Mouse (Mus musculus) liver, embryonic 11.5 days (tissue): ENCODE measurements around the gene Mlycd. TPM values are rescaled to one million over a fixed set of nuclear protein-coding genes. Genes with fewer than 3 reads are reported as not detected.
"Not testable (repeated sequence)": the region's sequence is repeated elsewhere in the genome, so short reads cannot be mapped to it uniquely, and the experiment has no call there.

Experiments used
- ATAC-seq: fragments of 200-750 bp; cut with Nextera tagmentation; replicated peaks from 2 replicates; pipeline ENCODE4 v1.8.0; 2017; ENCODE audit warnings: moderate number of reproducible peaks, mild to moderate bottlenecking, moderate TSS enrichment, moderate library complexity; ENCODE audit not compliant: low FRiP score
- DNase-seq: peaks from one replicate; pipeline ENCODE4 v3.0.0-alpha.2; 2017; ENCODE audit warnings: low spot score
- H3K27ac ChIP-seq: fragments of 300-500 bp; sonication (generic); 2 replicates; pipeline ENCODE4 v1.5.1; 2014; ENCODE audit warnings: mild to moderate bottlenecking, low read depth, low read length, control low read depth
- H3K27me3 ChIP-seq: fragments of 300-500 bp; sonication (generic); replicated peaks from 2 replicates; pipeline ENCODE4 v1.6.1; 2014; ENCODE audit warnings: low read length, mixed read lengths; ENCODE audit not compliant: control insufficient read depth, insufficient read depth
- H3K36me3 ChIP-seq: fragments of 300-500 bp; sonication (generic); 2 replicates; pipeline ENCODE4 v1.6.1; 2014; ENCODE audit warnings: mild to moderate bottlenecking, low read length, moderate library complexity, mixed read lengths; ENCODE audit not compliant: control insufficient read depth, insufficient read depth
- H3K4me1 ChIP-seq: fragments of 300-500 bp; sonication (generic); replicated peaks from 2 replicates; pipeline ENCODE4 v1.6.1; 2014; ENCODE audit warnings: low read length, mixed read lengths; ENCODE audit not compliant: control insufficient read depth, insufficient read depth
- H3K4me2 ChIP-seq: fragments of 300-500 bp; sonication (generic); 2 replicates; pipeline ENCODE4 v1.6.1; 2014; ENCODE audit warnings: mild to moderate bottlenecking, control low read depth, moderate library complexity
- H3K4me3 ChIP-seq: fragments of 300-500 bp; sonication (generic); 2 replicates; pipeline ENCODE4 v1.5.1; 2014; ENCODE audit warnings: low read depth, low read length, control low read depth
- H3K9ac ChIP-seq: fragments of 300-500 bp; sonication (generic); 2 replicates; pipeline ENCODE4 v1.6.1; 2014; ENCODE audit warnings: low read depth, low read length, control low read depth
- H3K9me3 ChIP-seq: fragments of 300-500 bp; sonication (generic); 2 replicates; pipeline ENCODE4 v1.6.1; 2016; ENCODE audit warnings: low read length, inconsistent platforms, mixed read lengths; ENCODE audit not compliant: control insufficient read depth
- WGBS: fragments of 180-500 bp; shearing (Covaris S2); extraction: QIAGEN DNeasy Blood & Tissue Kit; methylation state at CpG from one replicate; pipeline ENCODE4 v1.1.7; 2014; 5-methylcytosine and 5-hydroxymethylcytosine counted together
- polyA plus RNA-seq: library from polyadenylated mRNA; unstranded; fragments of >200 nt; fragmentation: Nextera tagmentation; extraction: Ambion mirVana; gene quantifications from 2 replicates; pipeline ENCODE4 v1.2.1, GENCODE M21; 2014

The Mlycd gene
- polyA plus RNA-seq, 1 experiment from 2014 or later, result 13.7 TPM

DNA sequence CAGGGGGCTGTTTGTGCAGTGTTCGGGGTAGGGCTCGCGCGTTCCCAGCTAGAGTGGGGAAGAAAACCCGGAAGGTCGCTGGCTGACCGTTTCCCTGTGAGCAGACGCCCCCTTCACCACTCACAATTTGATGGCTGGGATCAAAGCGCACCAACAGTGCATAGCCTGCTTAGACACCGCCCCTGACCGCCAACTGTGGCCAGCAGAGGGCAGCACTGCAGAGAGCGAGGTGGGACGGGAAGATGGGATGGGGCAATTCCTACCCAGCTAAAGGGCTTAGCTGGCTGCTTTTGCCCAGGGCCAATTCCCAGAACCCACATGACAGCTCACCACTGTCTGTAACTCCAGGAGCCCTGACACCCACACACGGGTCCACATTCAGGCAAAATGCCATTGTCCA lies 35.8 kb upstream of the Mlycd start:
- Histone ChIP-seq H3K4me2 (no peak overlapping the region), H3K9me3 (no peaks in the 10 kb centered on the region), H3K27me3 (no peaks in the 10 kb centered on the region), H3K4me1 (peaks cover under 1% of the 10 kb centered on the region; the same call in 1 of the 2 replicates), H3K4me3 (no peak overlapping the region), H3K36me3 (no peaks in the 10 kb centered on the region), H3K27ac (no peak overlapping the region), H3K9ac (no peak overlapping the region)
- DNase-seq, result no peak
- peak; percentile 54; the same call in 1 of the 2 replicates for ATAC-seq
- 38% methylated on average over 14 of the region's 14 CpGs for WGBS

DNA sequence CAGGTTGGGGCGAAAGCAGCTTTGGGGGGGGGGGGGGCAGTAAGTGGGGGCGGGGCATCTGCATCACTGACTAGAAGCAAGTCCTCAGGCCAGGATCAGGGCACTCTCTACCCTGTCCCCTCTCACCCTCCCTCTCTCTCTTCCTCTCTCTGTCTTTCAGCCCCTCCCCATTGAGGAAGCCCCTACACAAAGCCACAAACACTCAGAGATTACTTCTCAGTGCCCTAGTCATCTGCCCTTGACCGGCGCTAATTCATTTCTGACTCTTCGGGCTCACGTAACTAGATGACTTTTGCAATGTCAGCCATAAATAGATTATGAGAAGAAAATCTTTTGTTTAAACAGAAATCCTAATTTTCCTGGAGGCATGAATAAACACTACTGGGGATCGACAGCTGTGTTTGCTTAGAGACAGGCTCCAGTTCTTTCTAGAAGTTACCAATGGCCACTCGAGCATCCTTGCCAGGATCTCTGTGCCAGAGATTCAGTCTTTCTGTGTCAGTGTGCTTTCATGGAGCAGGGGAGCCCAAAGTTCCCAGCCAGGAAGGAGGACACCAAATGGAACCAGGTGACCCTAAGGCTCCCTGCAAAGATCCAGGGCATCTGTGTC lies 33.9 kb upstream of the Mlycd start:
- Histone ChIP-seq H3K27me3 (no peaks in the 10 kb centered on the region), H3K4me1 (no peaks in the 10 kb centered on the region), H3K9me3 (no peaks in the 10 kb centered on the region), H3K4me2 (no peak overlapping the region), H3K36me3 (no peaks in the 10 kb centered on the region), H3K9ac (no peak overlapping the region), H3K27ac (no peak overlapping the region), H3K4me3 (no peak overlapping the region)
- 61% methylated on average over 8 of the region's 8 CpGs for WGBS
- DNase-seq (no peak), ATAC-seq (no peak)

DNA sequence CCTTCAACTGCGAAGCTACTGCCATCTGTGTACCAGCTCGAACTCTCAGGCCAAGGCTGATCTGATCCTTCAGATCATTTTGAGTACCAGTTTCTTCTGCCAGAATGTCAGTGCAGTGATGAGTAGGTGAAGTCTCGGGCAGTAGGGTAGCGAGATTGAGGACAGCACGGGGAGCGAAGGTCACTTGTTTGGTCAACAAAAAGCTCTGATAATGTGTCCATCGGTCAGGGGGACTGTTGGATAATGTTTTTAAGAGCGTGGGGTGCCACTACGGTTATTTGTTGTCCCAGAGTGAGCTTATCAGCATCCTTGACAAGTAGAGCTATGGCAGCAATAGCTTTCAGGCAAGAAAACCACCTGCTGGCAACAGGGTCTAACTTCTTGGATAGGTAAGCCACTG lies 20.0 kb upstream of the Mlycd start:
- not testable (repeated sequence) for H3K4me2 ChIP-seq, H3K4me1 ChIP-seq, DNase-seq, H3K9me3 ChIP-seq, H3K27ac ChIP-seq, H3K27me3 ChIP-seq, H3K9ac ChIP-seq, H3K4me3 ChIP-seq, ATAC-seq, H3K36me3 ChIP-seq
- WGBS, result 75% methylated on average over 9 of the region's 9 CpGs

DNA sequence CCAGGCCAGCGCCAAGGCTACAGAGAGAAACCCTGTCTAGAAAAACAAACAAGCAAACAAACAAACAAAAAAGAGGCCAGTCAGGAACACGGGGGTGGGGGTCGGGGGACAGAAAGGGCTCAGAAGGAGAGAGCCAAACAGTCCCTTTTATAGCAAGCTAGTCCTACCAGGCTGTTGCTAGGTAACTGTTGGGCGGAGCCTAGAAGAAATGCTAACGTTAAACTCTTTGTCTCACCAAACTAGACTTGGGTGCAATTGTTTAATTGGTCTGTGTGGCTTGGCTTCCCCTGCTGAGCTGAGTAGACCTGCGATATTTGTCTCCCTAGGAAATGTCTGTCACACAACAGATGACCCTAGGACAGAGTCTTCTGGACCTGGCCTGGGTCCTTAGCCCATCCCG lies 16.2 kb upstream of the Mlycd start:
- H3K4me3 ChIP-seq, result no peak overlapping the region
- H3K9ac ChIP-seq, result no peak overlapping the region
- H3K27me3 ChIP-seq, result no peaks in the 10 kb centered on the region
- no peaks in the 10 kb centered on the region for H3K9me3 ChIP-seq
- ATAC-seq (no peak), DNase-seq (no peak)
- H3K4me2 ChIP-seq, result no peak overlapping the region
- no peaks in the 10 kb centered on the region for H3K36me3 ChIP-seq
- H3K27ac ChIP-seq, result no peak overlapping the region
- 72% methylated on average over 7 of the region's 7 CpGs for WGBS
- H3K4me1 ChIP-seq, result no peaks in the 10 kb centered on the region

DNA sequence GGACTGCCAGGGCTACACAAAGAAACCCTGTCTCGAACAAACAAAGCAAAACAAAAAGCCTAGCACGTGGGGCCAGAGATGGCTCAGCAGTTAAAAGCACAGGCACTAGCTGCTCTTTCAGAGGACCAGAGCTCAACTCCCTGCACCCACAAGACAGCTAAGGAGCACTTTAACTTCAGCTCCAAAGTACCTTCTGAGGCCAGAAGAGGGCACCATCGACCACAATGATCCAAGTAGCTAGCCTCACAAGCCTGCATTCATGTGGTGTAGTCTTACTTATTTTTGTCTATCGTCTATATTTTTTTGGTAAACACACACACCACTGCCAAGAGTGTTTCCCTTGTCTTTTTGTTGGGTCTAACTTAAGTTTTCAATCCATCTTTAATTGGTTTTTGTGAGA lies 14.1 kb upstream of the Mlycd start:
- DNase-seq (no peak), ATAC-seq (no peak)
- Histone ChIP-seq H3K4me1 (no peaks in the 10 kb centered on the region), H3K27me3 (no peaks in the 10 kb centered on the region), H3K9me3 (no peaks in the 10 kb centered on the region), H3K36me3 (no peaks in the 10 kb centered on the region), H3K27ac (no peak overlapping the region), H3K9ac (no peak overlapping the region), H3K4me2 (no peak overlapping the region), H3K4me3 (no peak overlapping the region)
- 34% methylated on average over 4 of the region's 4 CpGs for WGBS

DNA sequence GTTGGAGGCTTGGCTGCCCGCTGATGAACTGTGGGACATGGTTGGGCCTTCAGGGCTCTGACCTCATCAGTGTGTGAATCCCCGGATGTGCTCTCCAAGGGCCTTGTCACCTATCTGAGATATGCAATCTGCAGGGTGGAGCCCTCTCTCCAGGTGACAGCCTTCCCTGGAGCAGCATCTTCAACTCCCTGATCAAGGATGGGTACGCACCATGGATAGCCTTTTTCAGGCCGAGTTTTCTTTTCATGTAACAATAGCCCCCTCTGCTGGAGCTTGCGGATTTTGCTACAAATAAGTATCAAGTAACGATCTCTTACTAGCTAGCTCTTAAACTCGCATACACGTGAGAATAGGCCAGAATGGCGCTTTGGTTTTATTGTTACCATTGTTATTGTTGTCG lies 10.2 kb upstream of the Mlycd start:
- H3K36me3 ChIP-seq, result no peaks in the 10 kb centered on the region
- no peak for DNase-seq
- no peak overlapping the region for H3K27ac ChIP-seq
- H3K27me3 ChIP-seq, result no peaks in the 10 kb centered on the region
- ATAC-seq, result no peak
- H3K9ac ChIP-seq, result no peak overlapping the region
- H3K4me1 ChIP-seq, result no peaks in the 10 kb centered on the region
- H3K9me3 ChIP-seq, result no peaks in the 10 kb centered on the region
- H3K4me2 ChIP-seq, result no peak overlapping the region
- 25% methylated on average over 10 of the region's 10 CpGs for WGBS
- no peak overlapping the region for H3K4me3 ChIP-seq

DNA sequence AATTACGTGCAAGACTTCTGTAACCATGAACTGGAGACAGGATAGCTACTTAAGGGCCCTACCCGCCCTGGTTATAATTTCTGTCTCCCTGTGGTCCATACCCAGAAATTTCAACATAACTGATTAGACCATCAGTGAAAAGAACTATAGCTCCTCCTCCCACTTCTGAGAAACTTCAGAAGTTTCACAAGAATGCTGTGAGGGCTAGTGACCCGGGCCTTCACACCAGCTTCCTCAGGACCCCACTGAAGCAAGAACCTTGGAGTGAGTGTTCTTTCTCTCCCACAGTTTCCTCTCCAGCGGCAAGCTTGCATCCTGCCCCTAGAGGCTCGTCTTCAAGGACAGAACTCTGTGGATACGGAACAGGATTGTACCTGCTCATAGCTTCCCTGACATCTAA lies 8.8 kb upstream of the Mlycd start:
- 69% methylated on average over 6 of the region's 6 CpGs for WGBS
- Histone ChIP-seq H3K4me1 (no peaks in the 10 kb centered on the region), H3K27me3 (no peaks in the 10 kb centered on the region), H3K36me3 (no peaks in the 10 kb centered on the region), H3K4me3 (no peak overlapping the region), H3K4me2 (no peak overlapping the region), H3K9me3 (no peaks in the 10 kb centered on the region), H3K27ac (no peak overlapping the region), H3K9ac (no peak overlapping the region)
- no peak for ATAC-seq
- no peak for DNase-seq

DNA sequence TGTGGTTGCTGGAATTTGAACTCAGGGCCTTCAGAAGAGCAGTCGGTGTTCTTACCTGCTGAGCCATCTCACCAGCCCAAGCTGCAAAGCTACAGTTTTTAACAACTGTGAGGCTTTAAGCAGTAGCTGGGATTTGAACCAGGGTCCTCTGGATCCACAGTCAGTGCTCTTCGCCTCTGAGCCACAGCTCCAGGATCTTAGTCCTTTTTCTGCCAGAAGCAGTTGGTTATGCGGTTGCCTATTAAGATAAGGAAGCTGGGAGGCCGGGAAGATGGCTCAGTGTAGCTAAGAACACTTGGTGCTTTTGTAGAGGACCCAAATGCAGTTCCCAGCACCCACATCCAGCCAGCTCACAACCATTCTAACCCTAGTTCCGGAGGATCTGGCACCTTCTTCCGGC lies 7.7 kb upstream of the Mlycd start:
- H3K4me1 ChIP-seq, result no peaks in the 10 kb centered on the region
- H3K9ac ChIP-seq, result no peak overlapping the region
- H3K27me3 ChIP-seq, result no peaks in the 10 kb centered on the region
- no peak overlapping the region for H3K4me2 ChIP-seq
- 72% methylated on average over 6 of the region's 6 CpGs for WGBS
- DNase-seq, result no peak
- no peak for ATAC-seq
- H3K36me3 ChIP-seq, result no peaks in the 10 kb centered on the region
- no peak overlapping the region for H3K27ac ChIP-seq
- no peaks in the 10 kb centered on the region for H3K9me3 ChIP-seq
- H3K4me3 ChIP-seq, result no peak overlapping the region

DNA sequence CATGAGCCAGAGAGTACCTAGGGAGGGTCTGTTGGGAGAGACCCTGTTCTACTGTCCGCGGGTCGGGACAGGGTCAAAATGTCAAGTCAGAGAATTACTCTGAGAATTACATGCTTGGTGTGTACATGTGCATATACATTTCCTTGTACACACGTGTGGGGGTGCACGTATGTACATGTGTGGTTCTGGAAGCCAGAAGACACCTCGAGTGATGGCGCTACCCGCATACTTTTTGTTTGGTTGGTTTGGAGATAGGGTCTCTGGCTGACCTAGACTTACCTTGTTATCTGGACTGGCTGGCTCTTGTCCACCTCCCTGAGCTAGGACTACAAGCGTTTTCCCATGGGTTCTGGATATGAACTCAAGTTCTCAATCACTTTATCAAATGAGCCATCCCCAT lies 581 bp upstream of the Mlycd start:
- ATAC-seq, result peak; percentile 8; the same call in 1 of the 2 replicates
- Histone ChIP-seq H3K4me1 (peaks cover 4% of the 10 kb centered on the region), H3K27ac (no peak overlapping the region), H3K9me3 (no peaks in the 10 kb centered on the region), H3K27me3 (no peaks in the 10 kb centered on the region), H3K4me2 (peak overlapping the region; percentile 97), H3K36me3 (no peaks in the 10 kb centered on the region), H3K9ac (peak overlapping the region; percentile 70), H3K4me3 (peak overlapping the region; percentile 66)
- WGBS, result 74% methylated on average over 9 of the region's 9 CpGs
- DNase-seq, result no peak
